Mouse (Mus musculus): ENCODE data around the gene Afg1l. TPM values are rescaled to one million over a fixed set of nuclear protein-coding genes. Genes with fewer than 3 reads are reported as not detected.

Afg1l gene
- 10 to 100 TPM; 32.6 to 33.2 TPM for total RNA-seq (2021)

GRCm38 (mm10) chr10:42478341-42478720 is at the start of gene Afg1l:
TSS of gene Afg1l (minus strand) at chr10:42478565.
- intact Hi-C loops (cut with DNase I) = loop anchor here (1.0 to 2.0 kb wide), 2 partner anchors 22 to 24 kb away; partner anchors contain the start of gene Snx3
- peak; percentile 94 for DNase-seq (ENCODE audit: low spot score)

DNA sequence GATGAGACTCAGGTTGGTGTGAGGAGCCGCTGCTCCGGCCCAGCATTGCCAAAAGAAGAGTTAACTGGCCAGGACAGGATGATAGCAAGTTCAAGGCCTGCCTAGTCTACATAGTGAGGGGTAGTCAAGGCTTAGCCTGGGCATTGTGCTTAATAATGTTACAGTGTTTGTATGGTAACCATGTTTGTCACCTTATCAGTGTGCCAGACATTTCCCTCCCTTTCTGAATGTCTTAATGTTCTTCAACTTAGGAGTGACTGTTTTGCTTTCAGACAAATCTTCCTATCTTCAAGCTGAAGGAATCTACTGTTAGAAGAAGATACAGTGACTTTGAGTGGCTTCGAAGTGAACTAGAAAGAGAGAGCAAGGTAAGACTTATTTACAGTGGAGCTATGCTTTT is 47.3 kb upstream of the Afg1l start:
- DNase-seq (ENCODE audit: low spot score) = no peak
- intact Hi-C loops (cut with DNase I) = no loop called here

GRCm38 (mm10) chr10:42523556-42524162 is 45.3 kb upstream of the Afg1l start:
- no peak for DNase-seq (ENCODE audit: low spot score)
- intact Hi-C loops (cut with DNase I) = no loop called here

DNA sequence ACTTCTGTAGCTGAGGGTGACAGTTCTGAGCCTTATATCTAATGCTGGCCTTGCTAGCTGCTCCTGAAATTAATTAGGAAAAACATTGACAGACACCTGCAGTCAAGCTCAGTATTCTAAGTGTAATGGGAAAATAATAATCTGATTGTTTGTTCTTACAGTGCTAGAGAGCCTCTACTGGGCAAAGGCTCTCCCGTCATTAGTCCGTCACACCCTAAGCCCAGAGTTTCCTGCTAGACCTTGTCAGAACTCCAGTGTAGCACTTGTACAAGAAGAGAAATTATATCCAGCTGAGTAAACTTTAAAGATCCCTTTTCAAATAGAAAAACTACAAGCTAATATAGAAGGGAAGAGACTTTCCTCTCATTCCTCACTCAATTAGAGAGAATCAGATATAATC is 44.5 kb upstream of the Afg1l start:
- intact Hi-C loops (cut with DNase I) = no loop called here
- DNase-seq (ENCODE audit: low spot score) = no peak

DNA sequence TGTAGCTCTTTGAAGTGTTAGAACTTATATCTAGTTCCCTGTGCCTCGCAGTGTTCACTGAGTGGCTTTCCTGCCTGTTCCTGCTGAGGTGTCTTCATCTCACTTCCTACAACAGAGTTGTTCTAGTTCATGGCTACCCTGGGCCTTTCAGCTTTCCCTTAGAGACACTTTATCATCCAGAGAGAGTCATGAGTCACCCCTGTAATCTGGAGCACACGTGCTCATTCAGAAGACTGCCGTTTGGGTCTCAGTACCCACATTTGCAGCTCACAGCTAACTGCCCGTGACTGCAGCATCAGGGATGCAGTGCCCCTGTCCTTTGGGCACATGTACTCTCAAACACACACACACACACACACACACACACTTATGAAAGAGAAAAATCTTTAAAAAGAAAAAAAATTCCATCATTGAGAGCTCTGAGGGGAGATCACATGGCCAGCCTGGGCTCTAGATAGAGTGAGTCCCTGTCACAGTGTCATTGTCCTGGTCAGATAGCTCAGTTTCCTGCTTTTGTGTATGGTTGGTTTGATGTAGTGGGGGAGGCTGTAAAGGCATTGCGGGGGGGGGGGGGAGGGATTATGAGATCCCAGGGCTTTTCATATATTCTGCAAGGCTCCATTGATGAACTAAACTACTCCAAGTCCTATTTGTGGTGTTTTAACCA is 43.1 kb upstream of the Afg1l start:
- no peak for DNase-seq (ENCODE audit: low spot score)
- intact Hi-C loops (cut with DNase I) = no loop called here

GRCm38 (mm10) chr10:42518363-42518762 is 40.0 kb upstream of the Afg1l start:
- intact Hi-C loops (cut with DNase I) = no loop called here
- DNase-seq (ENCODE audit: low spot score) = no peak

GRCm38 (mm10) chr10:42514125-42514524 is 35.8 kb upstream of the Afg1l start:
- DNase-seq (ENCODE audit: low spot score) = no peak
- intact Hi-C loops (cut with DNase I) = loop anchor here (5.0 kb wide), 1 partner anchor 72 kb away; no protein-coding TSS in a partner anchor

- DNase-seq (ENCODE audit: low spot score) = no peak
- intact Hi-C loops (cut with DNase I) = loop anchor here (5.0 kb wide), 1 partner anchor 69 kb away; no protein-coding TSS in a partner anchor
Observed at GRCm38 (mm10) chr10:42511184-42512135, 33.1 kb upstream of the Afg1l start.

- DNase-seq (ENCODE audit: low spot score) = no peak
- intact Hi-C loops (cut with DNase I) = loop anchor here (5.0 kb wide), 1 partner anchor 68 kb away; no protein-coding TSS in a partner anchor
Observed at GRCm38 (mm10) chr10:42510141-42510540, 31.8 kb upstream of the Afg1l start.

DNA sequence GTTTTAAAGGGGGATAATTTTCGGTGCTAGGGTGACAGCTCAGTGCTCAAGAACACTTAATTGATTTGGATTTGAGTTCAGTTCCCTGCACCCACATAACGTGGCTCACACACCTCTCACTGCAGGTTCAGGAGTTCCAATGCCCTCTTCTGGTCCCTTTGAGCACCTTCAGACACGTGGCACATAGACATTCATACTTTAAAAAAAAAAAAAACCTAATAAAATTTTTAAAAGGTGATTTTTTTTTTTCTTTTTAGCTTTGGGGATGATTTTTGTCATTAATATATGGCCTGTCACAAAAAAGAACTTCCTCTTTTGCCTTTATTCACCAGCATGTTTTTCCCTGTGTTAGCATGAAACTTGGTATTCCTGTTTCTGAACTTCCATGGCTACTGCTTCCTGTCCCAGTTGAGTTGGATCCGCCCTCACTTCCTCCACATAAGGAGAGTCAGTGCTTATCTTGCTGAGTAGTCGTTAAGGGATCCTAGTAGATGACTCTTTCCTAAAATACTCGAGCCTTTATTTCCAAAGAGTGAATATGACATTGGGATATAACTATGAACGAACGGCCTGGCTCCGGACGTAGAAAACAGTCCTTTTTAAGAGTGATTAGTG is 25.8 kb upstream of the Afg1l start:
- DNase-seq (ENCODE audit: low spot score) = no peak
- intact Hi-C loops (cut with DNase I) = loop anchor here (5.0 to 10.0 kb wide), 3 partner anchors 47 to 689 kb away; partner anchors contain the start of gene Sec63

- DNase-seq (ENCODE audit: low spot score) = peak; percentile 6
- intact Hi-C loops (cut with DNase I) = loop anchor here (1.0 to 10.0 kb wide), 4 partner anchors 24 to 688 kb away; partner anchors contain the start of genes Afg1l and Sec63
Observed at GRCm38 (mm10) chr10:42502349-42503111, 24.2 kb upstream of the Afg1l start.

GRCm38 (mm10) chr10:42501775-42502348 is 23.5 kb upstream of the Afg1l start, which contains the start of gene Snx3:
TSS of gene Snx3 (plus strand) at chr10:42502030.
- peak; percentile 98 for DNase-seq (ENCODE audit: low spot score)
- intact Hi-C loops (cut with DNase I) = loop anchor here (1.0 to 10.0 kb wide), 4 partner anchors 24 to 687 kb away; partner anchors contain the start of genes Afg1l and Sec63

DNA sequence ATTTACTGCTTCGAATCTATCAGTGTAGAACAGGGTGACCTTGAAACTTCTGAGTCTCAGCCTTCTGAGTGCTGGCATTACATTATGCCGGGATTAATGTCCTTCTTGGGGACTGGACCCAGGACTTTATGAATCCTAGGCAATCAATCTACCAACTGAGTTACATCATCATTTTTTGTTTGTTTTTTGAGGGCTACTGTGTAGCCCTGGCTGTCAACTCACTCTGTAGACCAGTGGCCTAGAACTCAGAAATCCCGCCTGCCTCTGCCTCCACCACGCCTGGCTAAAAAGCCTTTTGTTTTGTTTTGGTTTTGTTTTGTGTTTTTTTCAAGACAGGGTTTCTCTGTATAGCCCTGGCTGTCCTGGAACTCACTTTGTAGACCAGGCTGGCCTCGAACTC is 22.8 kb upstream of the Afg1l start:
- DNase-seq (ENCODE audit: low spot score) = no peak
- intact Hi-C loops (cut with DNase I) = loop anchor here (5.0 to 10.0 kb wide), 3 partner anchors 44 to 686 kb away; partner anchors contain the start of gene Sec63

- DNase-seq (ENCODE audit: low spot score) = no peak
- intact Hi-C loops (cut with DNase I) = loop anchor here (5.0 to 10.0 kb wide), 3 partner anchors 43 to 686 kb away; partner anchors contain the start of gene Sec63
Observed at GRCm38 (mm10) chr10:42500611-42501010, 22.2 kb upstream of the Afg1l start.

DNA sequence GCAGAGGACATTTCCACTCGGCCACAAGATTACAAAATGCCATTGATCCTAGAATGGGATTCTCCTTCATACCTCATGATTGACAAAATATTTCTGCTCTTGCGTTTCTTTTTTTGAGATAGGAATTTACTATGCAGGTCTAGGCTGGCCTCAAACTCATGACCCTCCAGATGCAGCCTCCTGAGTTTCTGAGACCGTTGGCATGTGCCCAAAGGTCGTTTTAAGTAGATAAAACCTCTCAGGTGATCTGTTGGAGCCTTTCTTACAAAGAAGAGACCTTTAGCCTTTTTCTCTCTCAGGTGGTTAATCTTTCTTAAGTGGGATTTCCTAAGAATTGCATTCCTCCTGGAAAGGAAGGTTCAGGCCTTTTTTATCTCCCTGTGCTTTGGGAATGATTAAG is 14.6 kb upstream of the Afg1l start:
- DNase-seq (ENCODE audit: low spot score) = no peak
- intact Hi-C loops (cut with DNase I) = no loop called here

DNA sequence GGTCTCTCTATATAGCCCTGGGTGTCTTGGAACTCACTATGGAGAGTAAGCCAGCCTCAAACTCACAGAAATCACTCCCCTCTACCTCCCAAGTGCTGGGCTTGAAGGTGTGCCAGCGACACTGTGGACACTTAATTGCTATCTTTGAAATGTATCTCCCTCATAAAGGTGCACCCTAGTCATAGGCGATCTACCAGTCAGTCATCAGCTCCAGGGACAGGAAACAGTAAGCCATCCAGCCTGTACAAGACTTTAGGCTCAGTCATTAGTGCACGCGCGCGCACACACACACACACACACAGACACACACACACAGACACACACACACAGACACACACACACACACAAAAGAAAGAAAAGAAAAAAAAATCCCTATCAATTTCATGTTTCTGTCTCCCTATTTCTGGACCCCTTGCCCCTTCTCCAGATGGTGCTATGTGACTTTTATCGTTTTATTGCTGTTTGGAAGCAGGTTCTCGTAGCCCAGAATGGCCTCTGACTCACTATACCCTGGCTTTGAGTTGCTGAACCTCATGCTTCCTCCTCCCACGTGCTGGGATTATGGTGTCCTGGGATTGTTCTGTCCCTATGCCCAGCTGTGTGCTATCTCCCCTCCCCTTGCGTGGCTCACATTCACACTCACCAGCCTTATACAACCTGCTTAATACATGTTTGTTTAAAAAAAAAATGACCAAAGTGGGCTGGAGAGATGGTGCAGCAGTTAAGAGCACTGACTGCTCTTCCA is 13.8 kb upstream of the Afg1l start:
- no peak for DNase-seq (ENCODE audit: low spot score)
- intact Hi-C loops (cut with DNase I) = no loop called here

DNA sequence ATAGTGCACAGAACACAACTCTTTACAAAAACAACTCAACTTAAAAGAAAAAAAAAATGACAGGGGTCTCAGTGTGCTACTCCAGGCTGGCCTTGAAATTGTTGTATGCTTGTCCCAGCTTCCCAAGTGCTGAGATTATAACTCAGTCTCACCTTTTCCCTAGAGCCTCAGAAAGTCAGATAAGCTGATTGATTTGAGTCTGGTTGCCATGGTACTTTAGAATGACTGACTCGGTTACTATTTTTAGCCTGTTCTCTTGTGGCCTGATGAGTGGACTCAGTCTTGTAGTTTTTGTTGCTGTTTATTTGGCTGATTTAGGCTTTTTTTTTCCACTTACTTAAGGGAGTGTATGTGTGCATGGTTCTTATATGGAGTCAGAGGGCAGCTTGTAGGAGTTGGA is 12.8 kb upstream of the Afg1l start:
- intact Hi-C loops (cut with DNase I) = no loop called here
- no peak for DNase-seq (ENCODE audit: low spot score)

Data from heart, postnatal 25 days (tissue).